Comparison of ENCODE assay signal across 18 mouse cellular contexts in genomic region chr19:38274747-38275421, GRCm38 (mm10). TPM values are rescaled to one million over a fixed set of nuclear protein-coding genes. Genes with fewer than 3 reads are reported as not detected.
DNase-seq lines count a peak whose midpoint lies in the region; ATAC-seq and TF ChIP-seq lines count a peak whose summit lies in the region.
"Had no signal": no experiment of that assay in that cellular context is flagged by ENCODE, and none has a peak within 500 bp of the region (broad histone marks: within the 10 kb centered on the region; RNA-seq: fewer than 3 reads in every experiment).

No protein-coding gene starts in this region.

- no peaks in the 10 kb centered on the region for H3K36me3 ChIP-seq in kidney, postnatal 0 days (ENCODE audit: insufficient read depth, low read length)
- no peaks in the 10 kb centered on the region for H3K36me3 ChIP-seq in midbrain, embryonic 11.5 days (ENCODE audit: control insufficient read depth, insufficient read depth, low read length)
- no peaks in the 10 kb centered on the region for H3K36me3 ChIP-seq in midbrain, embryonic 10.5 days
- H3K36me3 ChIP-seq: embryonic facial prominence, embryonic 13.5 days; forebrain, embryonic 12.5 days; heart, embryonic 13.5 days; hindbrain, embryonic 10.5 days; liver, embryonic 15.5 days; midbrain, embryonic 12.5 days; neural tube, embryonic 12.5 days had no signal

- no peak overlapping the region for H3K9ac ChIP-seq in kidney, postnatal 0 days (ENCODE audit: low read depth, low read length)
- no peak overlapping the region for H3K9ac ChIP-seq in midbrain, embryonic 11.5 days (ENCODE audit: low read length)
- H3K9ac ChIP-seq: embryonic facial prominence, embryonic 13.5 days; forebrain, embryonic 12.5 days; heart, embryonic 13.5 days; liver, embryonic 15.5 days; midbrain, embryonic 12.5 days; neural tube, embryonic 12.5 days had no signal

- 79% methylated on average over 15 of the region's 15 CpGs for WGBS in kidney, postnatal 0 days
- 89% methylated on average over 15 of the region's 15 CpGs for WGBS in midbrain, embryonic 11.5 days
- WGBS in midbrain, embryonic 10.5 days: 91% methylated on average over 15 of the region's 15 CpGs

- ATAC-seq in kidney, postnatal 0 days (replicated peaks; ENCODE audit: low FRiP score, low read depth): no peak
- no peak for ATAC-seq in midbrain, embryonic 11.5 days (ENCODE audit: low FRiP score)
- ATAC-seq in monocyte, adult 5-6 weeks (replicated peaks; ENCODE audit: insufficient number of reproducible peaks, low FRiP score, low TSS enrichment, poor library complexity, severe bottlenecking): no peak
- ATAC-seq: intestine, embryonic 16.5 days had no signal

- no peak for TF ChIP-seq CTCF in kidney, postnatal 0 days (IDR thresholded peaks at IDR 0.05; ENCODE audit: low read depth)
- TF ChIP-seq CTCF in cortical plate, adult 2 months (IDR thresholded peaks at IDR 0.05; ENCODE audit: extremely low read depth, insufficient read depth, low read length): no peak

- H3K4me3 ChIP-seq in kidney, postnatal 0 days (replicated peaks; ENCODE audit: low read depth, low read length): no peak overlapping the region
- H3K4me3 ChIP-seq in midbrain, embryonic 11.5 days (ENCODE audit: low read depth, low read length): no peak overlapping the region
- H3K4me3 ChIP-seq in midbrain, embryonic 10.5 days: no peak overlapping the region
- H3K4me3 ChIP-seq in cortical plate, adult 2 months (ENCODE audit: insufficient read depth, low read length): no peak overlapping the region
- H3K4me3 ChIP-seq: embryonic facial prominence, embryonic 13.5 days; forebrain, embryonic 12.5 days; heart, embryonic 13.5 days; hindbrain, embryonic 10.5 days; liver, embryonic 15.5 days; midbrain, embryonic 12.5 days; neural tube, embryonic 12.5 days had no signal

- no peaks in the 10 kb centered on the region for H3K27me3 ChIP-seq in kidney, postnatal 0 days (ENCODE audit: insufficient read depth, low read length)
- H3K27me3 ChIP-seq in midbrain, embryonic 11.5 days (ENCODE audit: control insufficient read depth, insufficient read depth, low read length): no peaks in the 10 kb centered on the region
- H3K27me3 ChIP-seq in midbrain, embryonic 10.5 days (ENCODE audit: low read depth, poor library complexity, severe bottlenecking): no peaks in the 10 kb centered on the region
- H3K27me3 ChIP-seq: embryonic facial prominence, embryonic 13.5 days; forebrain, embryonic 12.5 days; liver, embryonic 15.5 days; midbrain, embryonic 12.5 days; neural tube, embryonic 12.5 days had no signal

- TF ChIP-seq POLR2A in cortical plate, adult 2 months (IDR thresholded peaks at IDR 0.05; ENCODE audit: extremely low read depth, insufficient read depth, low read length): no peak

- H3K4me2 ChIP-seq in kidney, postnatal 0 days (ENCODE audit: low read length): no peak overlapping the region
- no peak overlapping the region for H3K4me2 ChIP-seq in midbrain, embryonic 11.5 days
- H3K4me2 ChIP-seq: embryonic facial prominence, embryonic 13.5 days; forebrain, embryonic 12.5 days; heart, embryonic 13.5 days; liver, embryonic 15.5 days; midbrain, embryonic 12.5 days; neural tube, embryonic 12.5 days had no signal

- no peak overlapping the region for H3K27ac ChIP-seq in kidney, postnatal 0 days
- no peak overlapping the region for H3K27ac ChIP-seq in midbrain, embryonic 11.5 days (ENCODE audit: low read depth, low read length)
- no peak overlapping the region for H3K27ac ChIP-seq in midbrain, embryonic 10.5 days (replicated peaks)
- H3K27ac ChIP-seq in cortical plate, adult 2 months (ENCODE audit: insufficient read depth, low read length): peak overlapping the region; percentile 87
- H3K27ac ChIP-seq: embryonic facial prominence, embryonic 13.5 days; forebrain, embryonic 12.5 days; heart, embryonic 13.5 days; hindbrain, embryonic 10.5 days; liver, embryonic 15.5 days; midbrain, embryonic 12.5 days; neural tube, embryonic 12.5 days had no signal

- H3K9me3 ChIP-seq in kidney, postnatal 0 days (replicated peaks; ENCODE audit: low read length): no peaks in the 10 kb centered on the region
- no peaks in the 10 kb centered on the region for H3K9me3 ChIP-seq in midbrain, embryonic 11.5 days (ENCODE audit: control insufficient read depth, low read length)
- no peaks in the 10 kb centered on the region for H3K9me3 ChIP-seq in midbrain, embryonic 10.5 days (replicated peaks)
- H3K9me3 ChIP-seq: embryonic facial prominence, embryonic 13.5 days; forebrain, embryonic 12.5 days; heart, embryonic 13.5 days; hindbrain, embryonic 10.5 days; liver, embryonic 15.5 days; midbrain, embryonic 12.5 days; neural tube, embryonic 12.5 days had no signal

- H3K4me1 ChIP-seq in kidney, postnatal 0 days (replicated peaks; ENCODE audit: insufficient read depth, low read length): no peaks in the 10 kb centered on the region
- no peaks in the 10 kb centered on the region for H3K4me1 ChIP-seq in midbrain, embryonic 11.5 days (ENCODE audit: control insufficient read depth, insufficient read depth, low read length)
- peaks cover 13% of the 10 kb centered on the region; the same call in 1 of the 2 replicates for H3K4me1 ChIP-seq in midbrain, embryonic 10.5 days
- peaks cover 23% of the 10 kb centered on the region for H3K4me1 ChIP-seq in cortical plate, adult 2 months (ENCODE audit: control insufficient read depth, insufficient read depth, low read length)
- H3K4me1 ChIP-seq: embryonic facial prominence, embryonic 13.5 days; forebrain, embryonic 12.5 days; heart, embryonic 13.5 days; hindbrain, embryonic 10.5 days; liver, embryonic 15.5 days; midbrain, embryonic 12.5 days; neural tube, embryonic 12.5 days had no signal

- DNase-seq in kidney, postnatal 0 days (ENCODE audit: low spot score): peak; percentile 14
- no peak for DNase-seq in kidney, postnatal 25 days
- peak; percentile 39 for DNase-seq in midbrain, embryonic 11.5 days (ENCODE audit: low spot score, missing footprints)
- DNase-seq in midbrain, embryonic 10.5 days (ENCODE audit: low spot score): no peak
- peak; percentile 64 for DNase-seq in NIH3T3 (ENCODE audit: low read depth)
- DNase-seq: gastrocnemius, postnatal 14 days; retina, postnatal 1 day; thymus, postnatal 14 days had no signal

RNA-seq across cellular contexts. Expression of gene Lgi1, which starts 10.5 kb away (rescaled TPM):
- polyA plus RNA-seq in kidney, postnatal 0 days (2015; fragmentation: Nextera tagmentation; extraction: Ambion mirVana): 1.4 and 1.6 TPM in 2 replicates
- 2.0 and 2.5 TPM in 2 replicates for polyA plus RNA-seq in midbrain, embryonic 11.5 days (2014; fragmentation: Nextera tagmentation; extraction: Ambion mirVana)
- 2.4 and 2.8 TPM in 2 replicates for polyA plus RNA-seq in midbrain, embryonic 10.5 days (2016; fragmentation: Nextera tagmentation; extraction: Ambion mirVana)
- polyA plus RNA-seq in cortical plate, adult 2 months (2012; rRNA removed): 80.9 and 90.5 TPM in 2 replicates
- total RNA-seq in monocyte, adult 5-6 weeks (2017): not detected in 3 replicates
- polyA plus RNA-seq: heart, embryonic 13.5 days had no signal

RNA-seq across cellular contexts. Expression of gene Fra10ac1, which starts 50.9 kb away (rescaled TPM):
- polyA plus RNA-seq in kidney, postnatal 0 days (2015; fragmentation: Nextera tagmentation; extraction: Ambion mirVana): 36.5 and 37.6 TPM in 2 replicates
- polyA plus RNA-seq in midbrain, embryonic 11.5 days (2014; fragmentation: Nextera tagmentation; extraction: Ambion mirVana): 45.7 and 47.5 TPM in 2 replicates
- 45.1 and 46.6 TPM in 2 replicates for polyA plus RNA-seq in midbrain, embryonic 10.5 days (2016; fragmentation: Nextera tagmentation; extraction: Ambion mirVana)
- 21.4 and 24.9 TPM in 2 replicates for polyA plus RNA-seq in cortical plate, adult 2 months (2012; rRNA removed)
- total RNA-seq in monocyte, adult 5-6 weeks (2017): 21.3 to 28.9 TPM (median 22.3 TPM) in 3 replicates

Comparison
In these comparisons a context has a peak if more than half of its experiments do, and no peak if none do; other contexts are left out.
1. DNase-seq: peak in kidney, postnatal 0 days (single experiment), midbrain, embryonic 11.5 days (single experiment) and NIH3T3 (single experiment); none in kidney, postnatal 25 days (0 of 2) and midbrain, embryonic 10.5 days (single experiment).
2. RNA of gene Lgi1, which starts 10.5 kb away (polyA plus RNA-seq): 80.9 to 90.5 TPM in cortical plate, adult 2 months; 2.4 to 2.8 TPM in midbrain, embryonic 10.5 days, 2.0 to 2.5 TPM in midbrain, embryonic 11.5 days and 1.4 to 1.6 TPM in kidney, postnatal 0 days; every median in the first group is over 10 times any median in the second.